Mouse (Mus musculus): ENCODE measurements around the gene Enpp4.

GRCm38 (mm10) chr17:44088226-44088625, 17.4 kb downstream of the Enpp4 start:
- TF ChIP-seq GATA1 (IDR thresholded peaks at IDR 0.05; ENCODE audit: low read length) (no peak), TAL1 (IDR thresholded peaks at IDR 0.05; ENCODE audit: low read length) (no peak)
